Mouse (Mus musculus) embryonic facial prominence, embryonic 14.5 days (tissue): ENCODE data around the gene Eif1ad. TPM values are rescaled to one million over a fixed set of nuclear protein-coding genes. Genes with fewer than 3 reads are reported as not detected.
A peak's percentile ranks its signal among the peaks of the same experiment; 100 is the strongest.
"Not testable (repeated sequence)": the region's sequence is repeated elsewhere in the genome, so short reads cannot be mapped to it uniquely, and the experiment has no call there.

Experiments used
- ATAC-seq: fragments of 200-750 bp; cut with Nextera tagmentation; 2 replicates; pipeline ENCODE4 v1.8.0; 2017; ENCODE audit warnings: low read depth, moderate number of reproducible peaks, moderate TSS enrichment
- DNase-seq: peaks from one replicate; pipeline ENCODE4 v3.0.0-alpha.2; 2015; ENCODE audit warnings: low spot score
- H3K27ac ChIP-seq: fragments of 300-500 bp; sonication (generic); replicated peaks from 2 replicates; pipeline ENCODE4 v1.5.1; 2014; ENCODE audit warnings: low read depth, mild to moderate bottlenecking, low read length, moderate library complexity
- H3K27me3 ChIP-seq: fragments of 300-500 bp; sonication (generic); replicated peaks from 2 replicates; pipeline ENCODE4 v1.6.1; 2014; ENCODE audit warnings: low read length; ENCODE audit not compliant: control insufficient read depth, insufficient read depth
- H3K36me3 ChIP-seq: fragments of 300-500 bp; sonication (generic); 2 replicates; pipeline ENCODE4 v1.6.1; 2014; ENCODE audit warnings: low read length, mixed read lengths; ENCODE audit not compliant: control insufficient read depth, insufficient read depth
- H3K4me1 ChIP-seq: fragments of 300-500 bp; sonication (generic); 2 replicates; pipeline ENCODE4 v1.6.1; 2014; ENCODE audit warnings: antibody characterized with exemption, low read length; ENCODE audit not compliant: control insufficient read depth, insufficient read depth
- H3K4me2 ChIP-seq: fragments of 300-500 bp; sonication (generic); 2 replicates; pipeline ENCODE4 v1.6.1; 2014; ENCODE audit warnings: low read depth, mild to moderate bottlenecking, low read length, moderate library complexity, mixed read lengths
- H3K4me3 ChIP-seq: fragments of 300-500 bp; sonication (generic); 2 replicates; pipeline ENCODE4 v1.5.1; 2014; ENCODE audit warnings: low read depth, mild to moderate bottlenecking, low read length
- H3K9ac ChIP-seq: fragments of 300-500 bp; sonication (generic); 2 replicates; pipeline ENCODE4 v1.6.1; 2014; ENCODE audit warnings: low read depth, mild to moderate bottlenecking, low read length, moderate library complexity, mixed read lengths
- H3K9me3 ChIP-seq: fragments of 300-500 bp; sonication (generic); 2 replicates; pipeline ENCODE4 v1.6.1; 2016; ENCODE audit warnings: low read length; ENCODE audit not compliant: control insufficient read depth
- WGBS: fragments of 180-500 bp; shearing (Covaris S2); extraction: QIAGEN DNeasy Blood & Tissue Kit; methylation state at CpG from one replicate; pipeline ENCODE4 v1.1.7; 2014; 5-methylcytosine and 5-hydroxymethylcytosine counted together
- polyA plus RNA-seq: library from polyadenylated mRNA; unstranded; fragments of >200 nt; fragmentation: Nextera tagmentation; extraction: Ambion mirVana; gene quantifications from 2 replicates; pipeline ENCODE4 v1.2.1, GENCODE M21; 2014

Eif1ad gene
- polyA plus RNA-seq, 1 experiment from 2014 or later = 35.0 TPM

- H3K9me3 ChIP-seq = no peaks in the 10 kb centered on the region
- WGBS = 27% methylated on average over 7 of the region's 7 CpGs
- H3K27me3 ChIP-seq = no peaks in the 10 kb centered on the region
- H3K4me1 ChIP-seq = peaks cover 13% of the 10 kb centered on the region
- ATAC-seq = no peak
- peak overlapping the region; percentile 58 for H3K4me2 ChIP-seq
- peak overlapping the region; percentile 51 for H3K9ac ChIP-seq
- no peak for DNase-seq
- peak overlapping the region; percentile 38 for H3K4me3 ChIP-seq
- H3K36me3 ChIP-seq = no peaks in the 10 kb centered on the region
- H3K27ac ChIP-seq = peak overlapping the region; percentile 70
Measured at GRCm38 (mm10) chr19:5405924-5406323, 39.4 kb downstream of the Eif1ad start.

GRCm38 (mm10) chr19:5406531-5407126 lies 40.1 kb downstream of the Eif1ad start:
- WGBS = 24% methylated on average over 21 of the region's 25 CpGs
- peak; percentile 85 for ATAC-seq

GRCm38 (mm10) chr19:5407133-5407532 lies 40.6 kb downstream of the Eif1ad start:
- Histone ChIP-seq H3K36me3 (no peaks in the 10 kb centered on the region), H3K4me2 (peak overlapping the region; percentile 81), H3K4me3 (peak overlapping the region; percentile 64), H3K4me1 (peaks cover 13% of the 10 kb centered on the region), H3K27me3 (no peaks in the 10 kb centered on the region), H3K9me3 (no peaks in the 10 kb centered on the region), H3K27ac (peak overlapping the region; percentile 95), H3K9ac (peak overlapping the region; percentile 82)
- 24% methylated on average over 6 of the region's 7 CpGs for WGBS
- DNase-seq (peak; percentile 87), ATAC-seq (peak; percentile 63)

More at GRCm38 (mm10) chr19:5406531-5407126, 40.1 kb downstream of the Eif1ad start:
- H3K9me3 ChIP-seq, H3K36me3 ChIP-seq, H3K27me3 ChIP-seq: not testable (repeated sequence)
- H3K4me3 ChIP-seq = peak overlapping the region; percentile 64
- peaks cover 13% of the 10 kb centered on the region for H3K4me1 ChIP-seq
- peak overlapping the region; percentile 81 for H3K4me2 ChIP-seq
- DNase-seq = peak; percentile 54
- peak overlapping the region; percentile 82 for H3K9ac ChIP-seq
- peak overlapping the region; percentile 95 for H3K27ac ChIP-seq

- H3K9me3 ChIP-seq = no peaks in the 10 kb centered on the region
- H3K4me1 ChIP-seq = peaks cover 13% of the 10 kb centered on the region
- H3K27ac ChIP-seq = no peak overlapping the region
- no peak for DNase-seq
- H3K4me2 ChIP-seq = peak overlapping the region; percentile 81
- ATAC-seq = no peak
- 88% methylated on average over 13 of the region's 13 CpGs for WGBS
- no peaks in the 10 kb centered on the region for H3K36me3 ChIP-seq
- no peaks in the 10 kb centered on the region for H3K27me3 ChIP-seq
- H3K9ac ChIP-seq = no peak overlapping the region
- H3K4me3 ChIP-seq = peak overlapping the region; percentile 64; the same call in 1 of the 2 replicates
Measured at GRCm38 (mm10) chr19:5408057-5409001, 41.8 kb downstream of the Eif1ad start.

GRCm38 (mm10) chr19:5409068-5409467 lies 42.5 kb downstream of the Eif1ad start:
- DNase-seq (peak; percentile 40), ATAC-seq (no peak)
- H3K27ac ChIP-seq = no peak overlapping the region
- WGBS = 37% methylated on average over 5 of the region's 5 CpGs
- no peak overlapping the region for H3K4me3 ChIP-seq
- H3K9ac ChIP-seq = no peak overlapping the region
- H3K36me3 ChIP-seq = no peaks in the 10 kb centered on the region
- no peaks in the 10 kb centered on the region for H3K9me3 ChIP-seq
- no peaks in the 10 kb centered on the region for H3K27me3 ChIP-seq
- no peak overlapping the region for H3K4me2 ChIP-seq
- peaks cover 13% of the 10 kb centered on the region for H3K4me1 ChIP-seq

- Histone ChIP-seq H3K4me3 (no peak overlapping the region), H3K36me3 (no peaks in the 10 kb centered on the region), H3K27ac (no peak overlapping the region), H3K27me3 (no peaks in the 10 kb centered on the region), H3K4me2 (no peak overlapping the region), H3K9me3 (no peaks in the 10 kb centered on the region), H3K4me1 (peaks cover 12% of the 10 kb centered on the region), H3K9ac (no peak overlapping the region)
- DNase-seq = no peak
- 91% methylated on average over 5 of the region's 5 CpGs for WGBS
- no peak for ATAC-seq
Measured at GRCm38 (mm10) chr19:5410641-5411040, 44.1 kb downstream of the Eif1ad start.

- ATAC-seq (no peak), DNase-seq (no peak)
- H3K27me3 ChIP-seq = no peaks in the 10 kb centered on the region
- H3K4me2 ChIP-seq = no peak overlapping the region
- no peak overlapping the region for H3K4me3 ChIP-seq
- H3K27ac ChIP-seq = no peak overlapping the region
- no peaks in the 10 kb centered on the region for H3K9me3 ChIP-seq
- 46% methylated on average over 5 of the region's 5 CpGs for WGBS
- no peak overlapping the region for H3K9ac ChIP-seq
- no peaks in the 10 kb centered on the region for H3K36me3 ChIP-seq
- peaks cover 10% of the 10 kb centered on the region; the same call in 1 of the 2 replicates for H3K4me1 ChIP-seq
Measured at GRCm38 (mm10) chr19:5411961-5412360, 45.4 kb downstream of the Eif1ad start.

GRCm38 (mm10) chr19:5413840-5414239 lies 47.3 kb downstream of the Eif1ad start:
- H3K36me3 ChIP-seq = no peaks in the 10 kb centered on the region
- H3K27me3 ChIP-seq = no peaks in the 10 kb centered on the region
- no peak overlapping the region for H3K4me3 ChIP-seq
- ATAC-seq = no peak
- no peaks in the 10 kb centered on the region for H3K4me1 ChIP-seq
- H3K9ac ChIP-seq = no peak overlapping the region
- no peak overlapping the region for H3K27ac ChIP-seq
- no peak overlapping the region for H3K4me2 ChIP-seq
- WGBS = 64% methylated on average over 4 of the region's 4 CpGs
- no peaks in the 10 kb centered on the region for H3K9me3 ChIP-seq
- no peak for DNase-seq
